Mouse (Mus musculus): Measurements from ENCODE around the gene Ppm1b. TPM values are rescaled to one million over a fixed set of nuclear protein-coding genes. Genes with fewer than 3 reads are reported as not detected.
A peak's percentile ranks its signal among the peaks of the same experiment; 100 is the strongest.

The Ppm1b gene
- polyA plus RNA-seq, 1 experiment from 2014 or later, result 91.7 TPM

DNA sequence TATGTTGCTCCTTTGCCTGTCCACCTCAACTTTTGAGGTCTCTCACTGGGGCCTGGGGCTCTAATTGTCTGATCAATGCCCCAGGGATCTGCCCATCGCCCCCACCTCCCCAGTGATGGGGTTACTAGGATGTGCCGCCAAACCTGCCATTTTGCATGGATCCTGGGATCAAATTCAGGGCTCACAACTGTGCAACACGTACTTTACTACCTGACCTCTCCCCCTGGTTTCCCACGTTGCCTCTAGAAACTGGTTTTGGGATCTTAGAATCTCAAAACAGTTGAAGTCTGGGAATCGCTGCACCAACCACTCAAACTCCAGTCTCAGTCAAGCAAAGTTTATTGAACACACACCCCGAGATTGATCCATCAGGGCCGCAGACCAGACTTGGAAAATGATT, 101.7 kb downstream of the Ppm1b start:
- 0 out of 2 replicates have a peak, but pooled peaks cover 3% of the 10 kb centered on the region for H3K36me3 ChIP-seq (replicated peaks)
- H3K4me3 ChIP-seq, result no peak overlapping the region
- ATAC-seq (replicated peaks), result no peak
- no peaks in the 10 kb centered on the region for H3K9me3 ChIP-seq
- H3K4me1 ChIP-seq, result no peaks in the 10 kb centered on the region
- WGBS, result 86% methylated on average over 7 of the region's 7 CpGs
- no peaks in the 10 kb centered on the region for H3K27me3 ChIP-seq (replicated peaks)
- no peak overlapping the region for H3K9ac ChIP-seq
- H3K4me2 ChIP-seq, result no peak overlapping the region
- no peak overlapping the region for H3K27ac ChIP-seq

DNA sequence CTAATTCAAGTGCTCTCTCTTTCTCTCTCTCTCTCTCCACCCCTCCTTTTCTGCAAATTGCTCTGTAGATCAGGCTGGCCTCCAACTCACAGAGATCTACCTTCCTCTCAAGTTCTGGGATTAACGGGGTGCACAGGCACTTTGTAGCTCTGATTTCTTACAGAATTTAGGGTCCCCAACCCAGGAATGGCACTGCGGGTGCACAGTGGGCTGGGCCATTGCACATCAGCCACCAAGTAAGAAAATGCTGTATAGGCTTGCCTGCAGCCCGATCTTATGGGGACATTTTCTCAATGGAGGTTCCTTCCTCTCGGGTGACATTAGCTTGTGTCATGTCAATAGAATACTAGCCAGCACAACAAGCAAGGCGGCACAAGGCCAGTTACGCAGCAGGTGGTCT, 102.6 kb downstream of the Ppm1b start:
- no peak overlapping the region for H3K9ac ChIP-seq
- 90% methylated on average over 6 of the region's 6 CpGs for WGBS

DNA sequence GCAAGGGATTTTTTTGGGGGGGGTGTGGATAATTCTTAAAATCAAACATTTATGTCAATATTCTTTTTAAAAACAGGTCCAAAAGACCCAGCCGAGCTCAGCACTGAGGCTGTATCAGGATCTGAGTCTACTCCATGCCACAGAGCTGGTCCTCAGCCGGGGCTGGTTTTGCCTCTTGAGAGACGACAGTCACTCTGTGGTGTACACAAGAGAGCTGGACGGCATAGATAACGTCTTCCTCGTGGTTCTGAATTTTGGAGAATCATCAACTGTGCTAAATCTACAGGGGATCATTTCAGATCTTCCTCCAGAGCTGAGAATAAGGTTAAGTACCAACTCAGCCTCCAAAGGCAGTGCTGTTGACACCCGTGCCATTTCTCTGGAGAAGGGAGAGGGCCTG, 107.0 kb downstream of the Ppm1b start:
- Histone ChIP-seq H3K4me1 (no peaks in the 10 kb centered on the region), H3K27me3 (replicated peaks) (no peaks in the 10 kb centered on the region), H3K4me3 (no peak overlapping the region), H3K36me3 (replicated peaks) (peaks cover 37% of the 10 kb centered on the region), H3K4me2 (no peak overlapping the region), H3K27ac (no peak overlapping the region), H3K9ac (no peak overlapping the region), H3K9me3 (no peaks in the 10 kb centered on the region)
- ATAC-seq (replicated peaks), result no peak
- 89% methylated on average over 7 of the region's 7 CpGs for WGBS

More for the DNA sequence above, 102.6 kb downstream of the Ppm1b start:
- Histone ChIP-seq H3K4me3 (no peak overlapping the region), H3K4me1 (no peaks in the 10 kb centered on the region), H3K27ac (no peak overlapping the region), H3K9me3 (no peaks in the 10 kb centered on the region), H3K4me2 (no peak overlapping the region), H3K27me3 (replicated peaks) (no peaks in the 10 kb centered on the region), H3K36me3 (replicated peaks) (peaks cover 10% of the 10 kb centered on the region; the same call in 1 of the 2 replicates)
- no peak for ATAC-seq (replicated peaks)

DNA sequence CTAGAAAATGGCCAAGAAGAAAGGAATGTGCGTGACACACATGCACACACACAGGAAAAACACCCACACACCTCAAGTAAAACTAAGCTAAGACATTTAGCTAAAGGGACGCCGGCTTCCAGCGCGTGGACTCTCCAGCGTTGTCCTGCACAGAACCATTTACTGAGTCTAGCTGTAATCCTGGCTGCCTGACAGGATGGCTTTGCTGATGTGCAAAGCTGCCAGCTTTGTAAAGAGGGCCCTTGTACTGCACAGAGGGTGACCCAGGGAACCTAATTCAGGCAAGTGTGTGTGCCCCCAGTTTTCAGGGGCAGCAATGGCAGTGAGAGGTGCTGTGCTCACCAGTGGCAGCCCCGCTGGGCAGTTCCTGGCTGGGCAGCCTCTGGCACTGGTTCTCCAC, 110.8 kb downstream of the Ppm1b start:
- Histone ChIP-seq H3K9me3 (no peaks in the 10 kb centered on the region), H3K36me3 (replicated peaks) (peaks cover 59% of the 10 kb centered on the region), H3K4me3 (no peak overlapping the region), H3K9ac (no peak overlapping the region), H3K4me2 (no peak overlapping the region), H3K27me3 (replicated peaks) (no peaks in the 10 kb centered on the region), H3K4me1 (peaks cover 1% of the 10 kb centered on the region), H3K27ac (no peak overlapping the region)
- no peak for ATAC-seq (replicated peaks)
- WGBS, result 94% methylated on average over 7 of the region's 7 CpGs

DNA sequence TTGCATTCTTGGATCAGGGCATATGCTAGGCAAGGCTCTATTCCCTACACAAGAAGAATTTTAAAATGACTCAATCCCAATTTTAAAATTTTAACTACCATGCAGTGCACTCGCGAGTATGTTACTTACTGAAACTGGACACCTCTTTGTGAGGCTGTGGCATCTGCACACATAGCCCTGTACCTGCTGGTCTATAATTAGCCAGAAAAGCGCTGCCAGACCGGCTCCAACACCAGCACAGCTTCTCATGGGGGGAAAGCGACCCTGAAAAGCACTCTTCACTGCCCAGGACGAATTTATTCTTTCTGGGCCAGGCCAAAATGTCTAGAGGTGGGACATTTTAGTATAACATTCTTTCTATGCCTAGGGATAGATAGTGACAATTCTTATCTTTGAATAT, 114.1 kb downstream of the Ppm1b start:
- 94% methylated on average over 6 of the region's 6 CpGs for WGBS
- H3K27ac ChIP-seq, result no peak overlapping the region
- no peak overlapping the region for H3K4me3 ChIP-seq
- ATAC-seq (replicated peaks), result no peak
- peaks cover 11% of the 10 kb centered on the region for H3K4me1 ChIP-seq
- no peak overlapping the region for H3K4me2 ChIP-seq
- no peaks in the 10 kb centered on the region for H3K9me3 ChIP-seq
- H3K36me3 ChIP-seq (replicated peaks), result peaks cover 39% of the 10 kb centered on the region
- H3K9ac ChIP-seq, result no peak overlapping the region
- no peaks in the 10 kb centered on the region for H3K27me3 ChIP-seq (replicated peaks)

DNA sequence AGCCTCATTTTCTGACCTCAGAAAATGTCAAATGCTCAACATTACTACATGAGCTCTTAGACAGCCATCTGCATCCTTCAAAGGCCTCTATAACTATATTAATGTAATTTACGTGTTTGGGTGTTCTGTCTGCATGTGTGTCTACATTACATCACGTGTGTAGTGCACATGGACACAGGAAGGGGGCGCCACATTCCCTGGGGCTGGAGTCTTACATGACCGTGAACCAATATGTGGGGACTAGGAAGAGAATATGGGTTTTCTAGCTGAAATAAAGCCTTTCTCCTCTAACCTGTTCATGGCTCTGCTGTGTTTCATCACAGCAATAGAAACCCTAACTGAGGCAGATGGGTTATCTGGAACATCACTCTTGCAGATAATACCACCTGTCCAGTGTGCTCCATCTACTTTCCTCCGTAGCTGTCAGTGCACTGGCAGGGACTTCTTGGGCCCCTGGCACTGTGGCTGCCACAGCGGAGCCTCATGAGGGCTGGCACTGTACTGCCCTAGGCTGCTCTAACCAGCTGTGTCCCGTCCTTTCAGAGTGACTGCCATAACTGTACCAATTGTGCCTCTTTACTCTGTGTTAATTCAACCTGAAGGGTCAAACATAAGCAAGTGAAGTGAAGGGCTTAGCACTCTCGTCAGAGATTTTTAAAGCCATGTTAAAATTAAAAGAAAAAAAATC, 114.7 kb downstream of the Ppm1b start:
- peaks cover 11% of the 10 kb centered on the region for H3K4me1 ChIP-seq
- no peak overlapping the region for H3K4me2 ChIP-seq
- no peaks in the 10 kb centered on the region for H3K27me3 ChIP-seq (replicated peaks)
- no peaks in the 10 kb centered on the region for H3K9me3 ChIP-seq
- ATAC-seq (replicated peaks), result no peak
- 86% methylated on average over 8 of the region's 8 CpGs for WGBS
- no peak overlapping the region for H3K4me3 ChIP-seq
- no peak overlapping the region for H3K27ac ChIP-seq
- H3K36me3 ChIP-seq (replicated peaks), result peaks cover 40% of the 10 kb centered on the region
- no peak overlapping the region for H3K9ac ChIP-seq

DNA sequence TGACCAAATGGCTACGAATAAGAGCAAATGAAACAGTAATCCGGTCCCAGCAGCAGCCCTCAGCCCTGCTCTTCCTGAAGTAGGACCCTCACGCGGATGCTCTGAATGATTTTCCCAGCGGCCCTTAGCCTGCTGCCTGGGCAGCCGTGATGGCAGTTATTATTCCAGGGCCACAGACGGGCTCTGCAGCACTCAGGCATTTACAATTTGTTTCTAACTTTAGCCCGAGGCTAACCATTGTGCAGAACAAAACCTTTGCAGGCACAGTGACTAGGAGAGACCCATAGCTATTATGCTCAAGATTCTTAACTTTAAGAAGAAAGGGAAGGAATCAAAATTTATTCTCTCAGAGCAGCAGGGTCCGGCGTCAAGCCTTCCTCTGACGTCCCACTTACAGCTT, 115.8 kb downstream of the Ppm1b start:
- no peak overlapping the region for H3K4me2 ChIP-seq
- peak; percentile 53; the same call in 1 of the 2 replicates for ATAC-seq (replicated peaks)
- H3K36me3 ChIP-seq (replicated peaks), result peaks cover 37% of the 10 kb centered on the region
- no peaks in the 10 kb centered on the region for H3K27me3 ChIP-seq (replicated peaks)
- no peak overlapping the region for H3K9ac ChIP-seq
- 20% methylated on average over 11 of the region's 11 CpGs for WGBS
- H3K4me1 ChIP-seq, result peaks cover 11% of the 10 kb centered on the region
- 0 out of 2 replicates have a peak overlapping the region, but pooled peaks have one; percentile 31 for H3K27ac ChIP-seq
- no peak overlapping the region for H3K4me3 ChIP-seq
- no peaks in the 10 kb centered on the region for H3K9me3 ChIP-seq

DNA sequence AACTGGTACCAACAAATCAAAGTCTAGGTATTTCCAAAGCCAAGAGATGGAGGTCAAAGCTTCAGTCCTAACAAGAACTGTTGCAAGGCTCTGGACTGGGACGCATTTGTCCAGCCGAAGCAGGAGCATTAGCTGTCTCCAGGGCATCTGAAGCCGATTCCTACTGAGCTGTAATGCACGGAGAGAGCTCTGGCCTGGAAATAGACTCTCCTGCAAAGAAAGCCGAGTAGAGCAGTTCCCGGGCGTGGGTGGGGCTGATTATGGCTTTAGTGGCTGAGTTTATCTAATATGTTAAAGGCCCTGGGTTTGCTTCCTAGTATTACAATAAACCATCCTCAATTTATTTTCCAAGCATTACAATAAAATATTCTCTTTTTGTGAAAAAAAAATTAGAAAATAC, 116.7 kb downstream of the Ppm1b start:
- H3K4me3 ChIP-seq, result no peak overlapping the region
- no peak overlapping the region for H3K9ac ChIP-seq
- H3K4me1 ChIP-seq, result peaks cover 11% of the 10 kb centered on the region
- H3K9me3 ChIP-seq, result no peaks in the 10 kb centered on the region
- H3K4me2 ChIP-seq, result no peak overlapping the region
- H3K36me3 ChIP-seq (replicated peaks), result peaks cover 42% of the 10 kb centered on the region
- 0 out of 2 replicates have a peak overlapping the region, but pooled peaks have one; percentile 31 for H3K27ac ChIP-seq
- H3K27me3 ChIP-seq (replicated peaks), result no peaks in the 10 kb centered on the region
- WGBS, result 44% methylated on average over 7 of the region's 7 CpGs
- no peak for ATAC-seq (replicated peaks)

Other genes with a start within 250 kb of the Ppm1b start
- 46.8 and 49.0 TPM in 2 replicates for gene Lrpprc, start 166.0 kb upstream of the Ppm1b start, polyA plus RNA-seq (2015; fragmentation: Nextera tagmentation; extraction: Ambion mirVana)
- gene Slc3a1, start 71.6 kb downstream of the Ppm1b start, polyA plus RNA-seq (2015; fragmentation: Nextera tagmentation; extraction: Ambion mirVana), result 0.13 and 0.48 TPM in 2 replicates
- gene Prepl, start 133.5 kb downstream of the Ppm1b start, polyA plus RNA-seq (2015; fragmentation: Nextera tagmentation; extraction: Ambion mirVana), result 106 and 118 TPM in 2 replicates
- gene Camkmt, start 133.8 kb downstream of the Ppm1b start, polyA plus RNA-seq (2015; fragmentation: Nextera tagmentation; extraction: Ambion mirVana), result 23.3 and 24.1 TPM in 2 replicates